Mouse (Mus musculus) small intestine, adult 2 months (tissue): ENCODE data around the gene Plgrkt.

ENCODE experiments used
- CTCF ChIP-seq: fragments of 200-500 bp; IDR thresholded peaks from 2 replicates; pipeline ENCODE4 v1.5.1; 2012; ENCODE audit warnings: low read depth, mild to moderate bottlenecking, control low read depth, inconsistent platforms, low read length, moderate library complexity, mixed read lengths; ENCODE audit not compliant: insufficient replicate concordance, insufficient read length; ENCODE audit errors: extremely low read depth
- POLR2A ChIP-seq: fragments of 200-500 bp; IDR thresholded peaks from 2 replicates; pipeline ENCODE4 v1.6.1; 2012; ENCODE audit warnings: low read depth, mild to moderate bottlenecking, control low read depth, inconsistent platforms, low read length, moderate library complexity

- TF ChIP-seq CTCF (no peak), POLR2A (no peak)
Measured at GRCm38 (mm10) chr19:29350991-29351390, 16.2 kb downstream of the Plgrkt start.
